8 mouse cellular contexts compared by ENCODE assay signal in genomic region chr12:104837111-104837837, GRCm38 (mm10). TPM values are rescaled to one million over a fixed set of nuclear protein-coding genes. Genes with fewer than 3 reads are reported as not detected.
DNase-seq lines count a peak whose midpoint lies in the region; ATAC-seq lines count a peak whose summit lies in the region.

No protein-coding gene starts in this region.

- H3K9ac ChIP-seq in midbrain, embryonic 13.5 days (replicated peaks), result no peak overlapping the region

- no peaks in the 10 kb centered on the region for H3K9me3 ChIP-seq in midbrain, embryonic 13.5 days
- H3K9me3 ChIP-seq in midbrain, embryonic 10.5 days (replicated peaks), result no peaks in the 10 kb centered on the region

- WGBS in midbrain, embryonic 13.5 days, result 71% methylated on average over 2 of the region's 2 CpGs
- WGBS in midbrain, embryonic 10.5 days, result 85% methylated on average over 2 of the region's 2 CpGs

- DNase-seq in cerebellum, adult 18-20 months, result peak; percentile 31 to 50
- DNase-seq in cerebellum, adult 11 months, result no peak
- no peak for DNase-seq in midbrain, embryonic 10.5 days (ENCODE audit: low spot score)
- DNase-seq in layer of hippocampus, postnatal 14 days (ENCODE audit: low spot score in 2 of 2), result peak; percentile 70 to 91
- peak; percentile 64 for DNase-seq in right cerebral cortex, postnatal 25 days
- DNase-seq in urinary bladder, postnatal 25 days (ENCODE audit: low spot score), result no peak
- DNase-seq in urinary bladder, postnatal 36 days (ENCODE audit: low spot score in 2 of 2), result no peak

- no peaks in the 10 kb centered on the region for H3K36me3 ChIP-seq in midbrain, embryonic 13.5 days
- H3K36me3 ChIP-seq in midbrain, embryonic 10.5 days, result no peaks in the 10 kb centered on the region

- no peaks in the 10 kb centered on the region; the same call in 1 of the 2 replicates for H3K27me3 ChIP-seq in midbrain, embryonic 13.5 days
- H3K27me3 ChIP-seq in midbrain, embryonic 10.5 days (ENCODE audit: low read depth, poor library complexity, severe bottlenecking), result no peaks in the 10 kb centered on the region

- no peak overlapping the region for H3K4me3 ChIP-seq in midbrain, embryonic 13.5 days (replicated peaks)
- H3K4me3 ChIP-seq in midbrain, embryonic 10.5 days, result no peak overlapping the region

- peaks cover 22% of the 10 kb centered on the region for H3K4me1 ChIP-seq in midbrain, embryonic 13.5 days (replicated peaks)
- H3K4me1 ChIP-seq in midbrain, embryonic 10.5 days, result peaks cover 39% of the 10 kb centered on the region

- 0 out of 2 replicates have a peak, but pooled peaks have one; percentile 25 for ATAC-seq in midbrain, embryonic 13.5 days

- H3K27ac ChIP-seq in midbrain, embryonic 13.5 days, result no peak overlapping the region
- no peak overlapping the region for H3K27ac ChIP-seq in midbrain, embryonic 10.5 days (replicated peaks)

- no peak overlapping the region for H3K4me2 ChIP-seq in midbrain, embryonic 13.5 days (replicated peaks)

RNA-seq across cellular contexts. Expression of gene Clmn, which starts 27.6 kb away (rescaled TPM):
- polyA plus RNA-seq in midbrain, embryonic 13.5 days (2015; fragmentation: Nextera tagmentation; extraction: Ambion mirVana), result 0.98 and 1.1 TPM in 2 replicates
- polyA plus RNA-seq in midbrain, embryonic 10.5 days (2016; fragmentation: Nextera tagmentation; extraction: Ambion mirVana), result 1.7 and 1.9 TPM in 2 replicates
- 10 to 100 TPM; 67.8 to 72.5 TPM for total RNA-seq in layer of hippocampus, postnatal 14 days (2021)

Comparison
In these comparisons a context has a peak if more than half of its experiments do, and no peak if none do; other contexts are left out.
1. DNase-seq: peak in cerebellum, adult 18-20 months (2 of 2), layer of hippocampus, postnatal 14 days (2 of 2) and right cerebral cortex, postnatal 25 days (single experiment); none in cerebellum, adult 11 months (single experiment), midbrain, embryonic 10.5 days (single experiment), urinary bladder, postnatal 25 days (single experiment) and urinary bladder, postnatal 36 days (0 of 2).